Mouse (Mus musculus): ENCODE data around the gene Osbpl3. TPM values are rescaled to one million over a fixed set of nuclear protein-coding genes. Genes with fewer than 3 reads are reported as not detected.

Gene Osbpl3
- total RNA-seq, 2 experiments from 2014 or later: 35.0 to 40.1 TPM

DNA sequence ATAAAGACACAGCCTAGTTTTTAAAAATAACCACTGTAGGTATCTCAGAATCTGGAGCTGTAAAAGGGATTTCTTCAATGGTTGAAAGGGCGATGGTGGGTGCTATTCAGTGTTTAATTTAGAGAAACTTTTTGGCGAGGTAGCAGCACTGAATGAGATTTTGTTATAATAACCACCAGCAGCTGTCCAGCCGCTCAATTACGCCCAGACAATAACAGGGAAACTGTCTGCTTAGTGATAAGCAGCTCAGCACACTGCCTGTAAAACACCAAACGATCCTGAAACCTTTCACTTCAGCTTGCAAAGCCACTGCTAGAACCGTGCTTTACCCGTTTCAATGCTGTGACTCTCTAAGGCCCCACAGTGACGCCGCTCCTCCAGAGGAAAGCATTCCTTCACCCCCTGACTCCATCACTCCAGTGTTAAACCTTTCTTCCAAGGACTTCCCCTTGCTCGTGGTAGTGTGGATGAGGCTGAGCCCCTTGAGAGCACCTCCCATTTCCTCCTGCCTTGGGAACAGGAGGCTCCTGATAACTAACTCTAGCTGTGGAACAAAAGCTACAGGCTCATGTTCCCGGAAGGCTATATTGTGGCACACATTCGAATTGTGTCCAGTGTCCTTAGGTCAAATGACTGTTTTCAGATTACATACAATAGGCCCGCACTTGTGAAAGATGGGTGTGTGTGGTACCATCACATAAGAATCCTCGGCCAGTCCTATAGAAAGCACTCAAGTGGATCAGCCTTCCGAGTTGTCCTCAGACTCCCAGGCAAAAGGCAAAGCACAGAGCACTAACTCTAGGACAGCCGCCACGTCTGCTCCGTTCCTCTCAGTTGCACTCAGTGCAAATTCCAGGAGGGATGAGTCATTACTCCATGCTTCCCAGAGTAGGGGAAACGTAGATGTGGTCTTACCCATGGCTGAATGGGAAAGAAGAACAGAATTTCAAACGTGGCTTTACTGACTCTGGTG lies 101.0 kb downstream of the Osbpl3 start:
- DNase-seq (ENCODE audit: low spot score in 2 of 2): peak in 1 of 2 experiments; percentile 67
- intact Hi-C loops (cut with DNase I): no loop called here

DNA sequence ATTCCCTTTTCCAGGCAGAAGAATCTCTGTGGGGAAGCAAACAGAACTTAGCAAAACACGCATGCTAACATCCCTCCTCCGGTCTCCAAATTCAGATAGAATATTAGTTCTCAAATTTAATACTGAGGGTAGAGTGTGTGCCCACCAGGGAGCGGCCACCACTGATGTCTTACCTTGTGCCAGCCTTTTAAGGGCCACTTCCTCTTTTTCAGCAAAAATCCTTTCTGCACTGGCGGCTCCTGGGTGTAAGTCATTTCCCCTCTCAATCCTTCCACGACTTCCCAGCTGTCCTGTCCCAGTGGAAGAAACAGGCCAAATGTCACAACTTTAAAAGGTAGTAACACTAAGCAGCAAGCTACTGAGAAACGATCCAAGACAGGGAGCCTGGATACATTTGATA lies 103.2 kb downstream of the Osbpl3 start:
- intact Hi-C loops (cut with DNase I): no loop called here

DNA sequence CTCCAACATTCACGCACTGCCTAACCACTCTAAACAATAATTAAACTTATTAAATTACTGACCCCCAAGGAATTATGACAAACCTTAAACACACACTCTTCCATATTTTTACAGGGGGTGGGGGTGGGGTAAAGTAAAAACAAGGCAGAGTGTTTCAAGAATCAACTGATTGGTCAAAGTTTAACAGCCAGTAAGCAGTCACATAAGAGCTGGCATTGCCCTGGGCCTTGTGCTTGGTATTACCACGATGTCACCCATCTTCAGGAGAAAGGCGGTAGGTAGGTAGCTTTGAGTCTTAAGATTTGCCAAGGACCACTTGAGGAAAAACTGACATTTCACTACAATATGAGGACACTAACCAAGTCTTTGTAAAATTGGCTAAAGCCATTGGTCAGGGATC lies 105.1 kb downstream of the Osbpl3 start:
- intact Hi-C loops (cut with DNase I): no loop called here
- DNase-seq (ENCODE audit: low spot score in 2 of 2): no peak

More for the DNA sequence above, 103.2 kb downstream of the Osbpl3 start:
- no peak for DNase-seq (ENCODE audit: low spot score in 2 of 2)

DNA sequence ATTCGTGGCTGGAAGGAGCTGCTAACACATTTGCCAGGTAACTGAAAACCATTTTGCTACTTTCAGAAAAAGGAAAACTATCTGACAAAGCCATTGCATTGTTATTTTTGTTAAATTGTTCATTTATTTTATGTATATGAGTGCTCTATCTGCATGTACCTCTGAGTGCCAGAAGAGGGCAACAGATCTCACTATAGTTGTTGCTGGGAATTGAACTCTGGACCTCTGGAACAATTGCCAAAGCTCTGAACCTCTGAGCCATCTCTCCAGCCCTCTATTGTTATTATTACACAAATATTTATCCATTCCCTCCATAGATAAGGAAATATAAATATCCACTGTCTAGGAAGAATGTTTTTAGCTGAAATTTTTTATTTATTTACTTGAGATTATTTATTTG lies 107.4 kb downstream of the Osbpl3 start:
- intact Hi-C loops (cut with DNase I): no loop called here
- DNase-seq (ENCODE audit: low spot score in 2 of 2): no peak

DNA sequence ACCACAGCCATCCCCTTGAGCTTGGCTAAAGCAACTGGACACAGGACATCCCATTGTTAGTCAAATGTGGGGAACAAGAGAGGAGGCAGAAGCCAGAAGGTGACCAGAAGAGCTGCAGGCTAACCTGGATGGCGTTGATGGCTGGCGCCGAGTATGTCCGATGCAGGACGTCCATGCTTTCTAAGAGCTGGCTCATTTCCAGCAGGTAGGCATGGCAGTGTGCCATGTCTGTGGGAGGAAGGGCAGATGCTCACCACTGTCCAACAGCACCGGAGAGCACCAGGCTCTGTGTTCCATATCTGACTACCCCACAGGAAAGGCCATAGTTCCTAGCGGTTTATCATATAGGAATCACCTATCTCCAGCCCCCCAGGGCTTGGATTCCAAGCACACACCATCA lies 109.8 kb downstream of the Osbpl3 start:
- no peak for DNase-seq (ENCODE audit: low spot score in 2 of 2)
- intact Hi-C loops (cut with DNase I): no loop called here

DNA sequence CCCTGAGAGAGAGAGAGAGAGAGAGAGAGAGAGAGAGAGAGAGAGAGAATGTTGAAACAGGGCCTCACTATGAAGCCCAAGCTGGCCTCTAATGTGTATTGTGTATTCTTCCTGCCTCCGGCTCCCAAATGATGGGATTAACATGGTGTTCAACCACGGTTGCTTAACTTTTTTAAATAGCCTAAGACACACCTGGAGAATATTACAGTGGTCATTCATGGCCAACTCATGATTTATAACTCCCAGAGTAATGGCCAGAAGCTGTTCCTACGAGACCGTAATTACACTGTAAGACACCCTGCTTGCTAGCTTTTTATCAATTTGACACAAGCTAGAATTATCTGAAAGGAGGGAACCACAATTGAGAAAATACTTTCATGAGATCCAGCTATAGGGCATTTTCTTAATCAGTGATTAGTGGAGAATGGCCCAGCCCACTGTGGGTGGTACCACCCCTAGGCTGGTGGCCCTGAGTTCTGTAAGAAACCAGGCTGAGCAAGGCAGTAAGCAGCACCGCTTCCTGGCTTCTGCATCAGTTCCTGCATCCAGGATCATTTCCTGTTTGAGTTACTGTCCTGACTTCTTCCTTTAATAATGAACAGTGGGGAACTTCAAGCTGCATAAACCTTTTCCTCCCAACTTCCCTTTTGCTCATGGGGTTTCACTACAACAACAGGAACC lies 115.6 kb downstream of the Osbpl3 start:
- intact Hi-C loops (cut with DNase I): no loop called here
- DNase-seq (ENCODE audit: low spot score in 2 of 2): no peak

DNA sequence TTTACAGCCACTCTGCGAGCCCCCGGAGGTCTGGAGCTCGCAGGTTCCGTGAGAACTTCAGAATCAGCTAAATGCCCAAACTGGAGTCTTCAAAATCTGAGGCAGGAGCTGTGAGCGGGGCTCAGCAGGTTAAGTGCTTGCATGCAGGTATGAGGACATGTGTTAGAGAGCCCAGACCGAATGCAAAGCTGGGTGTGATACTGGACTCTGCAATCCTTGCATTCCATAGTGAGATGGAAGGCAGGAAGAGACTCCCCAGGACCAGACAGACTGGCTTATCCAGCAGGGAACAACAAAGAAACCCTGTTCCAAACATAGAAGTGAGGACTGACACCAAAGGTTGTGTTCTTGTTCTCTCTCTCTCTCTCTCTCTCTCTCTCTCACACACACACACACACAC lies 118.6 kb downstream of the Osbpl3 start:
- no peak for DNase-seq (ENCODE audit: low spot score in 2 of 2)
- intact Hi-C loops (cut with DNase I): no loop called here

DNA sequence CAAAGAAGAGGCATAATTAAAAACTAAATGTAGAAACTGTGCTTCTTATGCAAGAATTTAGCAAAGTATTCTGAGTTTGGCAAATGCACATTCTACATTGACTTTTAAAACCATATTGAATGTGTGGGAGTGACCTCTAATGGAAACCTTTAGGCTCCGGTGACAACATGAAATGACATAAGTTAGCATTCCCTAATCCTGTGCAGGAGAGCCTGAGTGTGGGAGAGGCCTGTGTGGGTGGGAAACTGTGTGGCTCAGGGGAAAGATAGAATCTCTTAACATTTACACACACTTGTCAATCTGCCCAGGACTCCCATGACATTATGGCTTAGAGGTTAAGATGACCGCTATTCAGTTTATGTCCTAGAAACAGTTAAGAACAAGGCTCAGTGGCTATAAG lies 119.6 kb downstream of the Osbpl3 start:
- no peak for DNase-seq (ENCODE audit: low spot score in 2 of 2)
- intact Hi-C loops (cut with DNase I): no loop called here

DNA sequence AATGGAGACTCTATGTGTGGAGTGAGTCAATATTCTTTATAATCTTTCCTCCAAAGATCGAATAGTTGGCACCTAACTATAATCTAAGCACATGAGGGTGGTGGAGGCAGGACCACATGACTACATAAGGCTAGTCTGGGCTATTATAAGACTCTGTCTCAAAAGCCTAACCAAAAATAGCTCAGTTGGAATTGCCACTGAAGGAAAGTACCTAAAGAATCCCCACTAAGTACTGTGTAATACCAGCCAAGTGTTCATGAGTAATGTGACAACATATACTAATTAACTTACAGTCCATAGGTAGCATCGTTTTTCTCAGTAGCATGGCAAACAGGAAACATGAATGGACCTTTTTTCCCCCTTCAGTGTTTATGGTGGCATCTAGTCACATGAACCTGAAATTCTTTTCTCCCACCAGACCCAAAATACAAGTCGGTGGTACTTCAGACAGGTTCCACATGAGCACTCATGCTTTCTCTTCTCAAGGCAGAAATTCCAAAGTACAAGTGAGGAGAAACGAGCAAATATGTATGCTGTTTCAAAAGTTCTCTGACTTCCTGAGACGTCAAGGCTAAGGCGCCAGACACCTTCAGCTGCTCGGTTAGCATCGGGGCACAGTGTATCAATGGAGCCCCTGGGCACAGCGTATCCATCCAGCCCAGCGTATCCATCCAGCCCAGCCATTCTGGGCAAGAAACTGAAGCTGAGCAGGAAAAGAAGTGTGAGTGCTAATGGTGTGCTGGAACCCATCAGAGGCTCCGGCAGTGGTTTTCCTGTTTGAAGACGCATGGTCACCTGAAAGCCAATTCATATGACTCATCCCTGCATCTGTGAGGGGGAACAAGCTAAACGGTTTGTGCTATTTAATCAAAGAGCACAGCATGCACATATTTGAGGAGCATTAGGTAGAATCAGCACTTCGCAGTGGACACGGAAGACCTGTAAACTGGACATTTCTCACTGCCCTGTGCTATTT lies 120.9 kb downstream of the Osbpl3 start:
- no peak for DNase-seq (ENCODE audit: low spot score in 2 of 2)
- intact Hi-C loops (cut with DNase I): no loop called here

DNA sequence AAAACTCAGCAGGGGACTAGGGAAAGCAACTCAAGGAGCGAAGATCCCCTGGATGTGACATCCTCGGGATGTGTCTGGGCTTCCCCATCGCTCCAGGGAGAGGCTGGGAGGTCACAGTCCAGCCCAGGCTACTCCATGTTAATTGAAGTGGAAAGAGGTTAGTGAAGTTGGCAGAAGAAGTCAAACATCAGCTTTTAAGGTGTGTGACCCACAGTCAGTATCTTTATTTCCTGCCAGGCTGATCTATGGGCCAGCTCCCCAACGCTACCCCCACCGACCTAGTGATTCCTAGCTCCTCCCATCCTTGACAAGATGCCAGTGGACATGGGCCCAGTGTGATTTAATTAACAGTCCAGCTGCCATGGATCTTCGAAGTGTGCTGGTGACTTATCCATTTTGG lies 122.7 kb downstream of the Osbpl3 start:
- intact Hi-C loops (cut with DNase I): no loop called here
- no peak for DNase-seq (ENCODE audit: low spot score in 2 of 2)

DNA sequence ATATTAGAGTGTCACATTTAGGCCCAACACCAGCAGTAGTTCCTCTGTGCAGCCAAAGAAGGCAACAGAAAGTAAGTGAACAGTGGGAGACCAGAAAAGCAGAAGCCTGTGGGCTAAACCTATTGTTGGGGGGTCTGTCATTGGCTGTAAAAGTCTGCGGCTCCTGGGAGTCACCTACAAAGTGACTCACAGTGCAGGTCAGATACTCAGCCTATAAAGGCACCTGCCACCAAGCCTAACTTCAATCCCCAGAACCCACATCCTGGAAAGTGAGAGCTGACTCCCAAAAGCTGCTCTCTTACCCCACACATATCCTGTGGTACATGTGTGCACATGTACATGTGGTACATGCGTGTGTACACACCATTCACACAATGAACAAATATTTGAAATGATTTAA lies 124.5 kb downstream of the Osbpl3 start:
- intact Hi-C loops (cut with DNase I): no loop called here
- DNase-seq (ENCODE audit: low spot score in 2 of 2): no peak

DNA sequence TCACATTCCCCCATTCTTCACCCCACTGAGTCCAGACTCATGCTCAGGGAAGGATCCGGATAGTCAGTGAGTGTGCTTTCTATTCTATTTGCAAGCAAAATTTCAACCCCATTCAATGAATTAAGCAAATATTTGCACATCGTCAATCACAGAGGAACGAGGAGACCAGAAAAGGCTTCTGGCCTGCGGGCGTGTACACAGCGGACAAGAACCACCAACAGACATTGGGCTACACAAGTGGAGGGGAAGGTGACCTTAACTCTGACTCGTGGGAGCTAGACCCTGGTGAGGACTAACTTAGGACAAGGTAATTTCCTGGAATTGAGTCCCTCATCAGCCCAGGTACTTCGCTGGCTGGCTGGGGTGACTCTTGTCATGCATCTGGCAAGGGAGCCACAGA lies 126.6 kb downstream of the Osbpl3 start:
- DNase-seq (ENCODE audit: low spot score in 2 of 2): no peak
- intact Hi-C loops (cut with DNase I): no loop called here

DNA sequence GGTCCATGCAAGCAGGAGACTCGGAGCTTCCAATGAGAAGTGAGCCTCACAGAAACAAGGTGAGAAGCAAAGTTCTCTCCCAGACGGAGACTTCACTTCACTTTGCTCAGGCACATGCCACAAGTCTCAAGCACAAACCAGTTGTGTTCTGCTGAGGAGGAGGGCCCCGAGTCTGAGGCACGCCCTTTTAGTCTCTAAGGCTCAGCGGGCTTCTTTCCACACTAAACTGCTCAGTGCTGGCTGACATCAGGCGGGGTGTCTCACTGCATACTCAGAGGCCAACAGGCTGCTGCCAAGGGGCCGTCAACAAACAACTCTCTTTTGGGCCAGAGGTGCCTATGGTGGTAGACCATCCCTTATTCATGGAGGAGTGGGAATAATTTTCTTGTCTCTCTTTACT lies 127.1 kb downstream of the Osbpl3 start:
- no peak for DNase-seq (ENCODE audit: low spot score in 2 of 2)
- intact Hi-C loops (cut with DNase I): no loop called here

DNA sequence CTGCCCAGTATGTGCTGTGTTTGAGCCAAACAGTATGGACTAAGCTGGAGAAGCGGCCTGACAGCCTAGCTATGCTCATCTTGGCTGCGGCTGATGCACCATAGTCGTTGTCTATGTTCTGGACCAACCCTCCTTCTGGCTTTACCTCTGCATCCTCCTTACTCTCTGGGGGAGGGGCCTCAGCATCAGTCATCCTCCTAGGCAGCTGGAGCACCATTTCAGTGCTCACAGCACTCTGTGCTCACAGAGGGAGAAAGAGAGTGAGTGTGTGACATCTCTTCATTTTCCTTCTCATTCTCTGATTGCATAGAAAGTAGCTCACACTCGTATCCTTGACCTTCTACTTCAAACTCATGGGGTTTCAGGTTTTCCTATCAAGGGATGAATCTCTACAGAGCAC lies 129.8 kb downstream of the Osbpl3 start:
- DNase-seq (ENCODE audit: low spot score in 2 of 2): no peak

DNA sequence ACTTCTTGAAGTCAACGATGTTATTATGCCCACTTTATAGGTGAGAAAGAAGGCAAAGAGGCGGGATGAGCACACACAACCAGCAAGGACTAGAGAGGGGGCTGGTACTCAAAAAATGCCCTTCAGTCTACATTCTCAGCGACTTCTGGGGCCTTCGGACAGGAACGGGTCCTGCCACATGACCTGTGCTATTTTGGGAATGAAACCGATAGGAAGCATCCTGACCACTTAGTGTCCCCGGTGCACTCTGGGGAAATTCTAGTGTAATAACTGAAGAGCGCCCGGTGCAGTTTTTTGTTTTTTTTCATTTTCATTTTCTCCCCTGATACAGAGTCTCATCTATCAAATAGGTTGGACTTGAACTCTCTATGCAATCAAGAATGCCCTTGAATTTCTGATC lies 130.5 kb downstream of the Osbpl3 start:
- intact Hi-C loops (cut with DNase I): no loop called here
- no peak for DNase-seq (ENCODE audit: low spot score in 2 of 2)

More for the DNA sequence above, 129.8 kb downstream of the Osbpl3 start:
- intact Hi-C loops (cut with DNase I): no loop called here

DNA sequence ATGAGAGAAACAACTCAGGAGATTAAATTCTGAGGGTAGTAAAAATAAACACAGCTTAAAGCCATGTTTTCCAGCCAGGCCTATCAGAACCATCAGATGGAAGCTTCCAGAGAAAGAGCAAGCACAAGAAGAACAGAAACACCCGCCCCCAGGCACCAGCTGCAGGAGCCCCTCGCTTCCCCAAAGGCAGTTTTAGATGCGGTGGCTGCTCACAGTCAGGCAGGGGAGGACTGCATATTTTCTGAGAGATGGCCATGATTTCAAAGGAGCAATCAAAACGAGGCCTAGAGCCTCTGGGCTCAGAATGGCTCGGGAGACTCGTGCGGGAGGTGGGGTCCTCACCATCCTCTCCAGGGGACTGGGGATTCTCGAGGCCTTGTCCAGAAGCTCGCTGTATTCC lies 133.4 kb downstream of the Osbpl3 start:
- DNase-seq (ENCODE audit: low spot score in 2 of 2): peak; percentile 70 to 94
- intact Hi-C loops (cut with DNase I): no loop called here

DNA sequence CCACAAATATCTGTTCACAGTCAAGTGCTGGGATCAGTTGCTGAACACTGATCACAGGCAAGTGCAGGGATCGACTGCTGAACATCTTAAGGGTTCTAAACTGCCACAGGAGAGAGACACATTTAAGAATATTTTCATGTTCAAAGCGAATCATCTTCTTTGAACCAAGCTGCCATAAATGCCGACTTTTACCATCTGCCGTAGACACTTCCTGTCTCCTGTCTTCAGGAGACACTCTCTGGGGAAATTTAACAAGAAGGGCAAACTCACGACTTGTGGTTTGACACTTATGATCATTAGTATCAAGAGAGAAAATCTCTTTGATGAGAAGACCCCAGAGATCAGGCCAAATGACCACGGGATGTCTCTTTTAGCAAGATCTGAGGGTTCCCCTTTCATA lies 134.3 kb downstream of the Osbpl3 start:
- no peak for DNase-seq (ENCODE audit: low spot score in 2 of 2)
- intact Hi-C loops (cut with DNase I): no loop called here

DNA sequence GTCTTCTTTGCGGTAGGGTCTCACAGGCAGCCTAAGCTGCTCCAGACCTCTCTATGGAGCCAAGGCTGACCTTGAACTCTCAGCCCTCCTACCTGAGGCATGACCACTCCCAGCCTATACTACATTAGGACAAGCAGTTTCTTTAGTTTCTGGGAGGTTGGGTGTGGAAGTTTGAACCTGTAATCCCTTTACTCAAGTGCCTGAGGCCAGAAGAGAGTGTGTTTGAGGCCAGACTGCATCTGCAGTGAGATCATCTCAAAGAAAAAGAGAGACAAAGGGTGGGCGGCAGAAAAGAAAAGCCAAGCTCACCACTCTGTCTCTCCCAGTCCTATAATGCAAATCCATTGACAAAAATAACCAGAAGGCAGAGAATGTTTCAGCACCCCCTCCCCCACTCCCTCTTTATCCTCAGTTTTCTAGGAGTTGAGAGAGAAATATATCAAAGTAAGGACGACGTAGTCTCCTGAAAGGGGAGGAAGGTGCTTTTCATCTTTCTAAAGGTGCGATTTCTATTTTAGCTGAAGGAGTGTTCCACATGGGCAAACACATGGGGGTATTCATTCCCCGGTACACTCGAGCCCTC lies 137.3 kb downstream of the Osbpl3 start:
- intact Hi-C loops (cut with DNase I): loop anchor here (1.0 to 2.0 kb wide), 3 partner anchors 60 to 138 kb away; partner anchors contain the start of gene Osbpl3
- peak; percentile 56 to 95 for DNase-seq (ENCODE audit: low spot score in 2 of 2)

DNA sequence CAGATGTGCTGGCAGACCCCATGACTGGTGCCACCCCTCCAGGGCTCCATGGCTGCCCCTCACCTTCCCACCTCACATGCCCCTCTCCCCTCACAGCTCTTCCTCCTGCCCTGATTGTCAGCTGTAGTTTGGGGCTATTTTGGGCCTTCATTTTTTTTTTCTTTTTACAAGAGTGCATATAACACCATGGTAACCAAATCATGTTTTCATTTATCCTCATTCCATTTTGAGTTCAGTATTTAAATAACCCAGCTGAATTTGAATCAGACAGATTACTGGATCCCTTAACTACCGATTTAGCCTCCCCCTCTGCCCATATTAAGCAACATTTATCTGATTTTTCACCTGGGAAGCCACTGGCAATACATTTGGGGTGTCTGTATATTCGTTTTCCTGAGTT lies 137.9 kb downstream of the Osbpl3 start:
- intact Hi-C loops (cut with DNase I): loop anchor here (1.0 to 2.0 kb wide), 3 partner anchors 61 to 139 kb away; partner anchors contain the start of gene Osbpl3
- peak in 1 of 2 experiments; percentile 51 for DNase-seq (ENCODE audit: low spot score in 2 of 2)
